Mouse (Mus musculus) forebrain, embryonic 13.5 days (tissue): Measurements from ENCODE around the gene Gm853. TPM values are rescaled to one million over a fixed set of nuclear protein-coding genes. Genes with fewer than 3 reads are reported as not detected.

Source experiments
- ATAC-seq: fragments of 200-750 bp; cut with Nextera tagmentation; 2 replicates; pipeline ENCODE4 v1.8.0; 2017
- H3K27ac ChIP-seq: fragments of 300-500 bp; sonication (generic); 2 replicates; pipeline ENCODE4 v1.5.1; 2015; ENCODE audit warnings: inconsistent platforms, mild to moderate bottlenecking, moderate library complexity
- H3K27me3 ChIP-seq: fragments of 300-500 bp; sonication (generic); 2 replicates; pipeline ENCODE4 v1.6.1; 2015; ENCODE audit warnings: mild to moderate bottlenecking, inconsistent platforms
- H3K36me3 ChIP-seq: fragments of 300-500 bp; sonication (generic); 2 replicates; pipeline ENCODE4 v1.6.1; 2015; ENCODE audit warnings: mild to moderate bottlenecking, inconsistent platforms; ENCODE audit not compliant: poor library complexity, severe bottlenecking
- H3K4me1 ChIP-seq: fragments of 300-500 bp; sonication (generic); 2 replicates; pipeline ENCODE4 v1.6.1; 2015; ENCODE audit warnings: inconsistent platforms
- H3K4me2 ChIP-seq: fragments of 300-500 bp; sonication (generic); 2 replicates; pipeline ENCODE4 v1.6.1; 2015; ENCODE audit warnings: inconsistent platforms, mild to moderate bottlenecking, moderate library complexity
- H3K4me3 ChIP-seq: fragments of 300-500 bp; sonication (generic); 2 replicates; pipeline ENCODE4 v1.5.1; 2015; ENCODE audit warnings: mild to moderate bottlenecking, inconsistent platforms
- H3K9ac ChIP-seq: fragments of 300-500 bp; sonication (generic); 2 replicates; pipeline ENCODE4 v1.6.1; 2015; ENCODE audit warnings: mild to moderate bottlenecking, inconsistent platforms
- H3K9me3 ChIP-seq: fragments of 300-500 bp; sonication (generic); replicated peaks from 2 replicates; pipeline ENCODE4 v1.6.1; 2016; ENCODE audit warnings: inconsistent platforms
- WGBS: fragments of 180-500 bp; shearing (Covaris S2); methylation state at CpG from one replicate; pipeline ENCODE4 v1.1.7; 2015; 5-methylcytosine and 5-hydroxymethylcytosine counted together
- polyA plus RNA-seq: library from polyadenylated mRNA; unstranded; fragments of >200 nt; fragmentation: Nextera tagmentation; extraction: Ambion mirVana; gene quantifications from 2 replicates; pipeline ENCODE4 v1.2.1, GENCODE M21; 2015

Gm853 gene
- polyA plus RNA-seq, 1 experiment from 2014 or later, result not detected

DNA sequence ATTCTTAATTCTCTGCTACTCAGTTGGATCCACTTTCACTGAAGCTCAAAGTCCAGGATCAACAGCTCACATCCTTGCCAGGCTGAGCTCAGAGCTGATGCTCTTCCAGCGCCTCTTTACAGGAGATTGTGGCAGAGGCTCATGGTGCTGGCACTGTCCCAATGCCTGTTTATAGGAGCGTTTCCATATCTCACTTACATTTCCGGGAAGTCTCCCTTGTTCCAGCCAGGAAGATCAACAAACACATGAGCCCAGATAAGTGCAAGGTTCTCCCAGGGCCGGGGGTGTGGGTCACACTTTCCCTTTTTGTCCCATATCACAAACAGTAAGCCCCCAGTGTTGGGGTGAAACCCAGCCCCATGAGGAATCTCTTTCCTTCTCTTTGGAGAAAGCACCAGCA lies 40.3 kb downstream of the Gm853 start:
- H3K4me1 ChIP-seq, result no peaks in the 10 kb centered on the region
- no peaks in the 10 kb centered on the region for H3K9me3 ChIP-seq
- no peaks in the 10 kb centered on the region for H3K36me3 ChIP-seq
- WGBS, result 73% methylated on average over 4 of the region's 4 CpGs
- H3K27me3 ChIP-seq, result peaks cover 7% of the 10 kb centered on the region; the same call in 1 of the 2 replicates
- ATAC-seq, result no peak
- H3K27ac ChIP-seq, result no peak overlapping the region
- H3K4me2 ChIP-seq, result no peak overlapping the region
- no peak overlapping the region for H3K9ac ChIP-seq
- H3K4me3 ChIP-seq, result no peak overlapping the region

DNA sequence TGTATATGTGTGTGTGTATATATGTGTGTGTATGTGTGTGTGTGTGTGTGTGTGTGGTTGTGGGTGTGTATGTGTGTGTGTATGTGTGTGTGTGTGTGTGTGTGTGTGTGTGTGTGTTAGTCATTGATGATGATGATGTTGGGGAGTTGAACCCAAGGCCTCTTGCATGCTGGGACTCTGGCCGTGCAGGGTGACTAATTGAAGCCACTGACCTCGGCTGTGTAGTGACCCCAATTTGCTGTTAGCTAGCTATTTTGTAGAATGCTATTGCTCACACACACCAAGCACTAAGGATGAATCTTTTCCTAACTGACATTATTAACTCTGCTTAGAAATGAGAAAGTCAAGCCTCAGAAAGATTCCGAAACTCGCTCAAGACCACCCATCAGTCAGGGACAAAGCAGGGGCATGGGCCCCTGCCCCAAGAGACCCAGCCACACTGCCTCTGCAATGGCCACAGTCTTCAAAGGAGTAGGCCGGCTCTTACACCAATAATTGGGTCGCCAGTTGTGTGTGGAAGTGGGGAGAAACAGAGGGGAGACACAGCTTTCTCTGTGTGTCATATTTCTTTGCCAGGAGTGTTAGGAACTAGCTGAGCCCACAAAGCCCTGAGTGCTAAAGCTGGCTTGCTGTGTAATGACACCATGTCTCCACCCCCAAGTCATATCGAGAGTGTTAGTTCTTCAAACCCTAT lies 41.1 kb downstream of the Gm853 start:
- 0 out of 2 replicates have a peak, but pooled peaks cover 12% of the 10 kb centered on the region for H3K27me3 ChIP-seq
- WGBS, result 61% methylated on average over 7 of the region's 7 CpGs
- no peak overlapping the region for H3K4me2 ChIP-seq
- no peak overlapping the region for H3K4me3 ChIP-seq
- H3K36me3 ChIP-seq, result no peaks in the 10 kb centered on the region
- no peaks in the 10 kb centered on the region for H3K4me1 ChIP-seq
- H3K9me3 ChIP-seq, result no peaks in the 10 kb centered on the region
- no peak overlapping the region for H3K27ac ChIP-seq
- H3K9ac ChIP-seq, result no peak overlapping the region
- no peak for ATAC-seq

DNA sequence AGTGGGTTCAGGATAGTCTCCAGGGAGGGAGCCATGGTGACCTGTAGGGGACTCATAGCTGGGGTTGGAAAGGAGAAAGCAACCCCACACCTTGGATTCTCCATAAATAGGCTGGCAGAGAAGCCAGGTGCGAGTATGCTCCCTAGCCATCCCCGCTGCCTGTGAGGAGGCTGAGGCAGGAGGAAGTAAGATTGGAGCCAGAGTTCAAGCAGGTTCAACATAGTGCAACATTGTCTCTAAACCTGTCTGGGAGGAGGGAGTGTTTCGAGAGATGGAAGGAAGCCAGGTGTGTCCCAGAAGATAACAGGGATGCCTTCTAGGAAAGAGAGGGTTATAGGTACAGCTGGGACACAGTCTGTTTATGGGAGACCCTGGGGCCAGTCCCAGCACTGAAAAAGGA lies 42.3 kb downstream of the Gm853 start:
- Histone ChIP-seq H3K4me3 (no peak overlapping the region), H3K4me2 (no peak overlapping the region), H3K36me3 (no peaks in the 10 kb centered on the region), H3K9ac (no peak overlapping the region), H3K27ac (no peak overlapping the region), H3K27me3 (peaks cover 22% of the 10 kb centered on the region), H3K9me3 (no peaks in the 10 kb centered on the region), H3K4me1 (peaks cover 9% of the 10 kb centered on the region)
- WGBS, result 85% methylated on average over 3 of the region's 3 CpGs
- no peak for ATAC-seq

DNA sequence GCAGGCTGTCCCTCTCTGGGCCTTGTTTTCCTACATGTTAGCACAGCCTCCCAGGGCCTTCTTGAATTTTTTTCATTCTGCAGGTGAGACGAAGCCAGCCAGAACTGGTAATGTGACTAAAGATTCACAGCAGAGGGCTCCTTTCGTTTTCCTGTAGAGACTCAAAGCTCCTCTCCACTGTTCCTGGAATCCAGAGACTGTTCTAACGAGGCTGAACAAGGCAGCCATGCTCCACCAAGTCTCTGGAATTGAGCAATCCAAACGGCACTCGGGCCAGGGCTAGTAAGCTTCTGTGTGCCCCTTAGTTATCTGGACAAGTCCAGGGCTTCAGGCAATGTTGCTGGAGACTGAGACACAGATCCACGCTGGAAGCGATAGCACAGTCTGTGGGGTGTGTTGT lies 44.7 kb downstream of the Gm853 start:
- WGBS, result 55% methylated on average over 7 of the region's 7 CpGs
- no peak overlapping the region for H3K4me2 ChIP-seq
- H3K4me1 ChIP-seq, result peaks cover 16% of the 10 kb centered on the region
- H3K27me3 ChIP-seq, result peaks cover 43% of the 10 kb centered on the region
- no peak for ATAC-seq
- H3K9ac ChIP-seq, result no peak overlapping the region
- H3K4me3 ChIP-seq, result no peak overlapping the region
- H3K9me3 ChIP-seq, result no peaks in the 10 kb centered on the region
- H3K36me3 ChIP-seq, result no peaks in the 10 kb centered on the region
- H3K27ac ChIP-seq, result no peak overlapping the region

DNA sequence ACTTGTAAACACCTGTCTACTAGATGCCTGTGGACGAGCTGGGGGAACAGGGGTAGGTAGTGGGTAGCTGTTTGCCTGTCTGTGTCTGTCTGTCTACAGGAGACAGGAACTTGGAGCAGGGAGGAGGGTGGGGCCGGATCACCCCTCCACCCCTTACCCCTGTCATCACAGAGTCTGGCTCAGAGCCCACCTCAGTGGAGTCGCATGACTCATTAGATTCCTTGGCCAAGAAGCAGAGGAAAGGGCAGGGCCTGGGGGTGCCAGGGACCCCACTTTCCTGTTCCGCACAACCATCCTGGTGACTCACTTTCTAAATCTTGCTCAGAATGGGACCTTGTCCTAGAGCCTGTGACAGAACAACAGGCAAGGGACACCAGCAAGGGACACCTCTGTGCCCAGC lies 45.1 kb downstream of the Gm853 start:
- Histone ChIP-seq H3K9ac (no peak overlapping the region), H3K4me1 (peaks cover 16% of the 10 kb centered on the region), H3K4me2 (no peak overlapping the region), H3K4me3 (no peak overlapping the region), H3K27ac (no peak overlapping the region), H3K36me3 (no peaks in the 10 kb centered on the region), H3K27me3 (peaks cover 47% of the 10 kb centered on the region), H3K9me3 (no peaks in the 10 kb centered on the region)
- WGBS, result 77% methylated on average over 4 of the region's 4 CpGs
- ATAC-seq, result no peak

DNA sequence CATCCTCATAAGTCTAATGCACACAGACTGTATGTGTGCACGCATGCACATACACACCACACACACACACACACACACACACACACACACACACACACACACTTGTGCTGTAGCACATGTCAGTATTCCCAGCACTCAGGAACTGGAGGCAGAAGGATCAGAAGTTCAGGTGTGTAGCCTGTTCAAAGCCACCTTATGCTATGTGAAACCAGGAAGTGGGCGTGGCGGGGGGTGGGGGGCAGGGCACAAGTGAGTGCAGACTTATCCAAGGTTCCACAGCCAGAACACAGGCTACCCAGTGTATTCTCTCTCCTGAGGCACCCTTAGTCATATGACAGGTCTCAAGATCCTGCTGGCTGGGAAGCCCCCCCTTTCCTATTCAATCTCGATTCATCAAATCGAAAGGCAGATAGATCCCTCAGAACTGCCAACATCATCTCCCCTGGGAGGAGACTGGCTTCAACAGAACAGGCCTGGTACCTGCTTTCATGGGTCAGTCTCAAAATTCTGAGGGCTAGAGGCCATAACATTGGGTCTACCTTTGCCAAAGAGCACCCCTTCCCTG lies 46.0 kb downstream of the Gm853 start:
- H3K4me1 ChIP-seq, result peaks cover 16% of the 10 kb centered on the region
- ATAC-seq, result no peak
- no peaks in the 10 kb centered on the region for H3K9me3 ChIP-seq
- H3K27ac ChIP-seq, result no peak overlapping the region
- 88% methylated on average over 5 of the region's 5 CpGs for WGBS
- no peak overlapping the region for H3K9ac ChIP-seq
- H3K4me3 ChIP-seq, result no peak overlapping the region
- no peak overlapping the region for H3K4me2 ChIP-seq
- H3K36me3 ChIP-seq, result no peaks in the 10 kb centered on the region
- peaks cover 47% of the 10 kb centered on the region for H3K27me3 ChIP-seq

DNA sequence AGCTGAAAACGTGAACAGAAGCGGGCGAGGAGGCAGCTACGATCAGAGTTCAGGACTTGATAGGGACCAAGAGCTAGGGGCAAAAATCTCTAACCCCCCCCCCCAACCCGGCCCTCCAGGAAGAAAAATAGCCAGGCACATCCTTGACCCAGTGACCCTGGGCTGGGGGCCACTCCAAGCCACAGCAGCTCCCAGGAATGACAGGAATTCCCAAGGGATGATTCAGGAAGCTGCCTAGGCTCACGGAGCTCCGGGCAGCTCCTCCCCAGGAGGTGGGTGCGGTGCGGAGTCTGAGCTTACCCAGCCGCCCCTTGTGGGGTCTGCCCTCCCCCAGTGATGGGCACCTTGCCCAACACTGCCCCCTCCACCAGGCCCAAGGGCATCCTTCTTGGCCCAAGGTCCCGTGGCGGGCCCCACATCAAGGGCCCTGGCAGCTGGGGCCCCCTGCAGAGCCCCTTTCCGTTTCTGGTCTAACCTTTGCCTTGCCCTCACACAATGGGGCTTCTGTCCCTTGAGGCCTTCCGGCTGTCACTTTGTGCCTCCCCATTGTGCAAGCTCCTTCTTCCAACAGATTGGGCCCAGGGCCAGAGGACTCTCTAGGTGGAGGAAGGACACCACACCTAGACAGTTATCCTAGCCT lies 47.0 kb downstream of the Gm853 start, which contains the start of gene Tinagl1:
Gene Tinagl1 (minus strand): TSS at position 51 of the 640 bp plus-strand sequence.
- H3K4me1 ChIP-seq, result peaks cover 16% of the 10 kb centered on the region
- no peak within 1 kb of the TSS for H3K4me3 ChIP-seq
- H3K9me3 ChIP-seq, result no peaks in the 10 kb centered on the region
- peaks cover 47% of the 10 kb centered on the region for H3K27me3 ChIP-seq
- H3K36me3 ChIP-seq, result no peaks in the 10 kb centered on the region
- 1% methylated on average over 14 of the region's 14 CpGs for WGBS
- ATAC-seq, result no peak
- H3K4me2 ChIP-seq, result peak within 1 kb of the TSS; percentile 36
- 0 out of 2 replicates have a peak within 1 kb of the TSS, but pooled peaks have one; percentile 43 for H3K9ac ChIP-seq
- no peak within 1 kb of the TSS for H3K27ac ChIP-seq

DNA sequence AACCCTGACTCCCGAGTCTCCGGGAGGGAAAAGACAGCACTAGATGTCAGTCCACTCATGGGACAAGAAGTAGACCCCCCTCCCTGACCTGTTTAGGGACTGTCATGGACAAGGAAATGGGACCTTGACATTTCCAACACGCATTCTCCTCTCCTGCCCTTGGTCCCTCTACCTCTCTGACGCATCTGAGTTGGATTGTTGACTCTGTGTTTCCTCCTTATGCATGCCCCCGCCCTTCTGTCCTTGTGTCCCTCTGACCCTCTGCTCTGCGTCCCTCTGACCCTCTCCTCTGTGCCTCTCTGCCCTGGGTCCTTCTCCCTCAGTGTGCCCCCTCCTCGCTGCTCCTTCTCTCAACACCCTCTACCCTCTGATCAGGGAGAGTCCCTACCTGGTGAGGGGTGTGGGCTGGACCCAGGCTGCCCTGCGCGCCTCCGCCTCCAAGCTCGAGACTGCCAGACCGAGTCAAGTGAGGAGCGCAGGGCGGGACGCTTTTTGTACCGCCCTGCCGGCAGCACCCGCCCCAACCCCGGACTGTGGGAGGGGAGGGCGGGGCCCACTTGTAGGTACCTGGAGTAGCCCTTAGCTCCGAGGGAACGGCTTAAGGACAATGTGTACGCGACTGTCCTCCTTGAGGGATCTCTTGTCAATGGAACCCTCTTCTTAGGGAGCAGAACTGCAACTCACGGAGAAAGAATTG lies 47.7 kb downstream of the Gm853 start:
- no peaks in the 10 kb centered on the region for H3K36me3 ChIP-seq
- no peak for ATAC-seq
- H3K27me3 ChIP-seq, result peaks cover 43% of the 10 kb centered on the region
- no peak overlapping the region for H3K9ac ChIP-seq
- 5% methylated on average over 25 of the region's 25 CpGs for WGBS
- no peak overlapping the region for H3K27ac ChIP-seq
- H3K4me3 ChIP-seq, result no peak overlapping the region
- H3K4me2 ChIP-seq, result peak overlapping the region; percentile 36
- H3K4me1 ChIP-seq, result peaks cover 16% of the 10 kb centered on the region
- H3K9me3 ChIP-seq, result no peaks in the 10 kb centered on the region

DNA sequence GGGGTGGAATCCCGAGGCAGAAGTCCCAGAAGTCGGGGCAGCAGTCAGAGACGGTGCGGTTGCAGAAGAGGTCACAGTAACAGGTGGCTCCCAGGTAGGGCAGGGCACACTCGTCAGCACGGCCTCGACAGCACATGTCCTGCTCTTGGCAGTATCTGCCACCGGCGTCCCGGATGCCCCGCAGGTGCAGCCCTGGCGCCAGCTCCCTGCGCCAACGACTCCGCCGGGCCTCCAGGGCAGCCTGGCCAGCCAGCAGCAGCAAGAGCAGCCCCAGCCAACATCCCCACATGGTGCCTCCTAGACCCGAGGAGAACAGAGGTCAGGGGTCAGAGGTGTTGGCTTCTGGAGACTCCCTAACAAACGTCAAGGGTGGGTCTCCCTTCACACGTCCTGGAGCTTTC lies 48.3 kb downstream of the Gm853 start:
- Histone ChIP-seq H3K9ac (no peak overlapping the region), H3K9me3 (no peaks in the 10 kb centered on the region), H3K27me3 (peaks cover 43% of the 10 kb centered on the region), H3K4me1 (peaks cover 16% of the 10 kb centered on the region), H3K4me3 (no peak overlapping the region), H3K27ac (no peak overlapping the region), H3K36me3 (no peaks in the 10 kb centered on the region), H3K4me2 (no peak overlapping the region)
- 43% methylated on average over 19 of the region's 19 CpGs for WGBS
- ATAC-seq, result no peak

DNA sequence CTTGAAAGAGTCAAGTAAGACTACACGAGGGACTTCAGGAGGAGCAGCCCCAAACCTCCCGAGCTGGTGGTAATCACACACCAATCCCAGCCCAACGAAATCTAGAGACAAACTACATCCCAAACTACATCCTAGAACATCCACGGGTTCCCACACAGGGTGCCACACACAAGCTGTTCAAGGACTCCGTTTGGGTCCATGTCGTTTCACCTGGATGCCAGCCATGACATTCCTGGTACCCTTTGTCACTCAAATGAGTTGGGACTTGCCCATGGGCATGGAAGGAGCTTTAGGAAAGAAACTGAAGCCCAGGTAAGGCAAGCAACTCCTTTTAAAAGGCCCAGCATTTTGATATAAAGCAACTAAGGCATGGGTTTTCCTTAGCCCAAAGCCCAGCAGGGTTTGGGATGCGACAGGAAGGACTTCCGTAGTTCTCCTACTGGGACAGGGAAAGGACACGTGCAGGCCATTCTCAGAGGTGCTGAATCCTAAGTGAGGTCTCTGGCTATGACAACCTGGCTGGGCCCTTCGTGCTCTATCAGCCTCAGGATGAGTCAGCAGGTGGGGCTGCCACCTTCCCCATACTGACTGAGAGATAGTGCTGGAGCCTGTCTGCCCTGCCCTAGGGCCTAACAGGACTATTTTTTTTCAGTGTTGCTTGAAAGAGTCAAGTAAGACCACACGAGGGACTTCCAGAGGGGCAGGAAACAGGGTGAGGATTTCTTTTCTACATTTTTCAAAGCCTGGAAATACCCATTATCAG lies 49.0 kb downstream of the Gm853 start:
- H3K27ac ChIP-seq, result no peak overlapping the region
- H3K36me3 ChIP-seq, result no peaks in the 10 kb centered on the region
- no peaks in the 10 kb centered on the region for H3K9me3 ChIP-seq
- 70% methylated on average over 11 of the region's 11 CpGs for WGBS
- peaks cover 21% of the 10 kb centered on the region for H3K4me1 ChIP-seq
- H3K27me3 ChIP-seq, result peaks cover 43% of the 10 kb centered on the region
- no peak for ATAC-seq
- H3K4me2 ChIP-seq, result no peak overlapping the region
- H3K9ac ChIP-seq, result no peak overlapping the region
- H3K4me3 ChIP-seq, result no peak overlapping the region

DNA sequence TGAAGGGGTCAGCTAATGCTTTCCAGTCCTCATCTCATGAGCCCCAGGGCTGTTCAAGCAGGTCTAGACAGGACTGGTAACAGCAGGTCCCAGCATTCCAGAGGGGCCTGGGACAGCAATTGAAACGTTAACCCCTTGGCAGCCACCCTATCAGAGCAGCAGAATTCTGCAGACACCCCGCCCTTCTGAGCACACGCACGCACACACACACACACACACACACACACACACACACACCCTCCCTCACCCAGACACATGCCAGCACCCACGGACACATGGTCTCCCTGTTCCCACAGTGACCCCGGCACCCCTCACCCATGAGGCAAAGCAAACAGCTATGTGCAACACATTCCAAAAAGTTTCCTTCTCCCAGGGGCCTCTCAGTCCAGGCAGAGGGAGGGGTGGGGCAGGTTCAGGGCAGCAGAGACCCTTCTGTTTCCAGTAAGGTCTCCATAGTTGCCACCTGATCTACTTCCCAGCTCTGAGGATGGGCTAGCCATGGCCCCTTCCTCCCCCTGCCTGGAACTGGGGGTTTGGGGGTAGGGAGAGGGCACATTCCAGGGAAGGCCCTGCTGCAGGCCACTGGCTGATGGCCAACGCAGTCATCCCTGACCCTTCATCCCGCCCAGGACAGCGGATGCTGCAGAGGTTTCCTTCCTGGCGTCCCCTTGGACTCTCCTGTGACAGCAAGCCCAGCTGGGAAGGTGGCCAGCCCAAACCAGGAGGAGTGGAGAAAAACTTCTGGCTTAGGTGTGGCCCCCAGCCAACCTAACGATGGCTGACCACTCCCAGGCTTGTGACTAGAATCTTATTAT lies 50.0 kb downstream of the Gm853 start:
- no peaks in the 10 kb centered on the region for H3K36me3 ChIP-seq
- no peak overlapping the region for H3K9ac ChIP-seq
- H3K27ac ChIP-seq, result no peak overlapping the region
- H3K27me3 ChIP-seq, result peaks cover 46% of the 10 kb centered on the region
- H3K4me1 ChIP-seq, result peaks cover 28% of the 10 kb centered on the region
- no peak overlapping the region for H3K4me3 ChIP-seq
- no peaks in the 10 kb centered on the region for H3K9me3 ChIP-seq
- WGBS, result 73% methylated on average over 11 of the region's 11 CpGs
- ATAC-seq, result no peak
- H3K4me2 ChIP-seq, result no peak overlapping the region
